Mouse (Mus musculus) neural tube, embryonic 11.5 days (tissue): ENCODE data around the gene Pde4c. TPM values are rescaled to one million over a fixed set of nuclear protein-coding genes. Genes with fewer than 3 reads are reported as not detected.
A peak's percentile ranks its signal among the peaks of the same experiment; 100 is the strongest.

ENCODE experiments used
- ATAC-seq: fragments of 200-750 bp; cut with Nextera tagmentation; 2 replicates; pipeline ENCODE4 v1.8.0; 2017; ENCODE audit warnings: moderate number of reproducible peaks, mild to moderate bottlenecking, moderate TSS enrichment, moderate library complexity; ENCODE audit not compliant: insufficient read depth, low FRiP score, low TSS enrichment
- DNase-seq: peaks from one replicate; pipeline ENCODE4 v3.0.0-alpha.2; 2015; ENCODE audit warnings: low spot score
- H3K27ac ChIP-seq: fragments of 300-500 bp; sonication (generic); 2 replicates; pipeline ENCODE4 v1.5.1; 2014; ENCODE audit warnings: low read depth, mild to moderate bottlenecking, low read length
- H3K27me3 ChIP-seq: fragments of 300-500 bp; sonication (generic); 2 replicates; pipeline ENCODE4 v1.6.1; 2014; ENCODE audit warnings: mild to moderate bottlenecking, low read length, mixed read lengths; ENCODE audit not compliant: control insufficient read depth, insufficient read depth
- H3K36me3 ChIP-seq: fragments of 300-500 bp; sonication (generic); 2 replicates; pipeline ENCODE4 v1.6.1; 2014; ENCODE audit warnings: mild to moderate bottlenecking, low read length, moderate library complexity, mixed read lengths; ENCODE audit not compliant: control insufficient read depth, insufficient read depth
- H3K4me1 ChIP-seq: fragments of 300-500 bp; sonication (generic); 2 replicates; pipeline ENCODE4 v1.6.1; 2014; ENCODE audit warnings: low read length, mixed read lengths; ENCODE audit not compliant: control insufficient read depth, insufficient read depth
- H3K4me2 ChIP-seq: fragments of 300-500 bp; sonication (generic); 2 replicates; pipeline ENCODE4 v1.6.1; 2014; ENCODE audit warnings: low read depth, mild to moderate bottlenecking, moderate library complexity
- H3K4me3 ChIP-seq: fragments of 300-500 bp; sonication (generic); 2 replicates; pipeline ENCODE4 v1.5.1; 2014; ENCODE audit warnings: low read depth, low read length
- H3K9ac ChIP-seq: fragments of 300-500 bp; sonication (generic); 2 replicates; pipeline ENCODE4 v1.6.1; 2014; ENCODE audit warnings: mild to moderate bottlenecking, low read length
- H3K9me3 ChIP-seq: fragments of 300-500 bp; sonication (generic); 2 replicates; pipeline ENCODE4 v1.6.1; 2016; ENCODE audit warnings: low read length; ENCODE audit not compliant: control insufficient read depth
- WGBS: fragments of 180-500 bp; shearing (Covaris S2); extraction: QIAGEN DNeasy Blood & Tissue Kit; methylation state at CpG from one replicate; pipeline ENCODE4 v1.1.7; 2014; 5-methylcytosine and 5-hydroxymethylcytosine counted together
- polyA plus RNA-seq: library from polyadenylated mRNA; unstranded; fragments of >200 nt; fragmentation: Nextera tagmentation; extraction: Ambion mirVana; gene quantifications from 2 replicates; pipeline ENCODE4 v1.2.1, GENCODE M21; 2014

Pde4c gene
- polyA plus RNA-seq, 1 experiment from 2014 or later = 0.42 TPM

GRCm38 (mm10) chr8:70725792-70726447, 2.4 kb downstream of the Pde4c start:
- Histone ChIP-seq H3K4me3 (no peak overlapping the region), H3K9ac (no peak overlapping the region), H3K36me3 (no peaks in the 10 kb centered on the region), H3K4me1 (no peaks in the 10 kb centered on the region), H3K27me3 (peaks cover 24% of the 10 kb centered on the region), H3K9me3 (no peaks in the 10 kb centered on the region), H3K4me2 (no peak overlapping the region), H3K27ac (no peak overlapping the region)
- 29% methylated on average over 14 of the region's 14 CpGs for WGBS
- DNase-seq = no peak
- ATAC-seq = no peak

DNA sequence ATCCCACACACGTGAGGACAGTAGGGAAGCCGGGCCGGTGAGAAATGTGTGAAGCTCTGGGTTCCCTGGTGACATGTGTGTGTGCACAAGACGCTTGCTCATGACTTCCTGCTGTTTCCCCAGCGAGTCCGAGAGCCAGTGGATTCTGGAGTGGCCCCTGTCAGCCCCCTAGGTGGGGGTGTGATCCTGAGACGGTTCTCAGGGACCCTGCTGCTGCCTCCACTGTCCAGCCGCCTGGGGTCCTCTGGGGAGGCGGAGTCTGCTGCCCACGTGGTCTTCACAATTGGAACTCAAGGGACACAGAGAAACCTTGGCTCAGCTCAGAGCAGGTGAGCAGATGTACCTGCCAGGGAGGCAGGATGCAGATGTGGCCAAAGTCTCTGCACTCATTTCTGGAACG, 3.2 kb downstream of the Pde4c start:
- H3K27ac ChIP-seq = no peak overlapping the region
- H3K9me3 ChIP-seq = no peaks in the 10 kb centered on the region
- peaks cover 24% of the 10 kb centered on the region for H3K27me3 ChIP-seq
- 47% methylated on average over 11 of the region's 11 CpGs for WGBS
- no peaks in the 10 kb centered on the region for H3K36me3 ChIP-seq
- no peak for ATAC-seq
- H3K4me1 ChIP-seq = no peaks in the 10 kb centered on the region
- no peak overlapping the region for H3K4me2 ChIP-seq
- no peak overlapping the region for H3K4me3 ChIP-seq
- no peak overlapping the region for H3K9ac ChIP-seq
- DNase-seq = no peak

DNA sequence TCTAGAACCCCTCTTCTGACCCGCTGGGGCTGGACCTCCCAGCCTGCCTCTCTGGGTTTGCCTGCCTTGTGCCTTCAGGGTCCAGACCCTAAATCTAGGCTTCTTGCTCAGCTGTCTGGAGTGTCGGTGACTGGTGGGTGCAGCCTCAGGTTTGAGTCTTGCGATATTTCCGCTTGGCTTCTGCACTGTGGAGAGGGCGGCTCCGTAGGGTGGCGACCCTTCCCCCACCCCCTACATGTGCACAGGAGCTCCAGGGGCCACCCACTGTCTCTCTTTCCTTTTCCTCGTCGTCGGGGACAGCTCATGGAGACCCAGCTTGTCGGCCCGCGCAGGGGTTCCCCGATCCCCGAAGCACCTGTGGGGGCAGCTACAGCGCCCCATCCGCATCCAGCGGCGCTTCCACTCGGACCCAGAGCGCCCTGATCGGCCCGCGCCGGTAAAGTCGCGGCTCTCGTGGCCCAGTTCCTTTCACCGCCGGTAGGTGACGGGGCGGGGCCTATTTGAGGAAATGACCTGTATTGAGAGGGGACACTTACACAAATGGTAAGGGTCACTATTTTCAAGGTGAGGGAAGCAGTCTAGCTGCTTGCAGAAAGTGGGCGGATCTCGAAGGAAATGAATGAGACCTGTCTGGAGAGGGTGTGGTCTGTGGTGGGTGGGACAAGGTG, 6.4 kb downstream of the Pde4c start:
- Histone ChIP-seq H3K27me3 (peaks cover 24% of the 10 kb centered on the region), H3K9ac (peak overlapping the region; percentile 39; the same call in 1 of the 2 replicates), H3K4me1 (no peaks in the 10 kb centered on the region), H3K4me2 (peak overlapping the region; percentile 29; the same call in 1 of the 2 replicates), H3K4me3 (peak overlapping the region; percentile 16; the same call in 1 of the 2 replicates), H3K36me3 (no peaks in the 10 kb centered on the region), H3K9me3 (no peaks in the 10 kb centered on the region), H3K27ac (no peak overlapping the region)
- WGBS = 4% methylated on average over 34 of the region's 34 CpGs
- ATAC-seq = no peak
- peak; percentile 16 for DNase-seq

DNA sequence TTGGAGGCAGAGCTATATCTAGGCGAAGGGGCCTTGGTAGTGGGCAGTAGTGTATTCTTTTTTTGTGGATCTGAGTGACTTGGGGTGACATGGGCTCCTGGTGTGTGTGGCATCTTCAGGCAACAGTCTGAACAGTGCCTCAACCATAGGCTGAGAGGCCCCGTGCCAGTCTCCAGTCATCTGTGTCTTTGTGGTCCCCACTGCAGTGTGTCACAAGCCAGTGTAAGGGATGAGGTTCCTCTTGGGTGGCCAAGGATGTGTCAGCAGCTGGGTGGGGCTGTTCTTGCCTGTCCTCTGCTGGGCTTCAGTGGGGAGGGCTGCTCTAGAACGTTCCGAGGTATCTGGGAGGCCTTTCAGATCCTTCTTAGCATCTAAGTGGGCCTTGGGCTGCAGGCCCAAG, 7.4 kb downstream of the Pde4c start:
- Histone ChIP-seq H3K9ac (no peak overlapping the region; the same call in 1 of the 2 replicates), H3K36me3 (no peaks in the 10 kb centered on the region), H3K9me3 (no peaks in the 10 kb centered on the region), H3K4me2 (no peak overlapping the region), H3K27ac (no peak overlapping the region), H3K4me1 (no peaks in the 10 kb centered on the region), H3K4me3 (no peak overlapping the region), H3K27me3 (peaks cover 24% of the 10 kb centered on the region)
- no peak for ATAC-seq
- peak; percentile 8 for DNase-seq
- WGBS = 82% methylated on average over 4 of the region's 4 CpGs

GRCm38 (mm10) chr8:70737705-70738104, 14.2 kb downstream of the Pde4c start:
- H3K9me3 ChIP-seq = no peaks in the 10 kb centered on the region
- 73% methylated on average over 5 of the region's 5 CpGs for WGBS
- no peak for ATAC-seq
- DNase-seq = peak; percentile 7
- peaks cover 12% of the 10 kb centered on the region for H3K27me3 ChIP-seq
- no peaks in the 10 kb centered on the region for H3K36me3 ChIP-seq
- no peak overlapping the region for H3K27ac ChIP-seq
- peaks cover under 1% of the 10 kb centered on the region; the same call in 1 of the 2 replicates for H3K4me1 ChIP-seq
- H3K4me3 ChIP-seq = no peak overlapping the region
- H3K4me2 ChIP-seq = no peak overlapping the region
- H3K9ac ChIP-seq = no peak overlapping the region

DNA sequence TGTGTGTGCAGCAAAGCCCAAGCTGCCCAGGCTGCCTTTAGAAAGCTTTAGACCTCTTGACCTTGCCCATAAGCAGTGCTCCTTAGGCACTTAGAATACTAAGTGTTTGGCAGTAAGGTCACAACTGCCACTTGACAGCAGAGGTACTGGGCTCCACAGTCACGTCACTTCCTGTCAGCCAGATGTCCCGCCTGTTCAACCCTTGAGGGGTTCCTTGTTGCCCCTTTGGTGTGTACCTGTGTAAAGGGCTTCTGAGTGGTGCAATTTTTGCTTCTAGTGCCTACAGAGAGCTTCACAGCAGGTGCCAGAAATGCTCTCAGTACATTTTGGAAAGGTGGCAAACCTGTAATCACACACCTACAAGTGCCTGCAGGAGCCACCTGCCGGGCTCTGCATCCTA, 14.7 kb downstream of the Pde4c start:
- Histone ChIP-seq H3K9me3 (no peaks in the 10 kb centered on the region), H3K4me1 (peaks cover 5% of the 10 kb centered on the region), H3K4me3 (no peak overlapping the region), H3K36me3 (no peaks in the 10 kb centered on the region), H3K9ac (no peak overlapping the region), H3K27ac (no peak overlapping the region), H3K27me3 (peaks cover 17% of the 10 kb centered on the region), H3K4me2 (no peak overlapping the region)
- DNase-seq (no peak), ATAC-seq (no peak)
- 63% methylated on average over 3 of the region's 3 CpGs for WGBS

- no peak overlapping the region for H3K9ac ChIP-seq
- no peaks in the 10 kb centered on the region for H3K9me3 ChIP-seq
- H3K27me3 ChIP-seq = peaks cover 43% of the 10 kb centered on the region
- no peak for ATAC-seq
- H3K4me1 ChIP-seq = peaks cover 15% of the 10 kb centered on the region
- H3K27ac ChIP-seq = no peak overlapping the region
- H3K36me3 ChIP-seq = no peaks in the 10 kb centered on the region
- 57% methylated on average over 5 of the region's 5 CpGs for WGBS
- H3K4me2 ChIP-seq = no peak overlapping the region
- H3K4me3 ChIP-seq = no peak overlapping the region
- DNase-seq = peak; percentile 5
These were observed 18.1 kb downstream of the Pde4c start for GRCm38 (mm10) chr8:70741661-70742060.

- 70% methylated on average over 11 of the region's 11 CpGs for WGBS
- no peak overlapping the region for H3K4me3 ChIP-seq
- H3K36me3 ChIP-seq = no peaks in the 10 kb centered on the region
- H3K27me3 ChIP-seq = peaks cover 43% of the 10 kb centered on the region
- H3K4me1 ChIP-seq = peaks cover 15% of the 10 kb centered on the region
- H3K4me2 ChIP-seq = no peak overlapping the region
- no peak overlapping the region for H3K27ac ChIP-seq
- DNase-seq = peak; percentile 8
- no peaks in the 10 kb centered on the region for H3K9me3 ChIP-seq
- ATAC-seq = no peak
- H3K9ac ChIP-seq = no peak overlapping the region
These were observed 18.7 kb downstream of the Pde4c start for GRCm38 (mm10) chr8:70742176-70742575.
